Mouse (Mus musculus) MEL-GATA-1-ER (cell line): Measurements from ENCODE around the gene Lpcat3.

Experiments
- DNase-seq: peaks from one replicate; pipeline ENCODE4 v3.0.0-alpha.2; 2012; ENCODE audit warnings: low read depth; ENCODE audit errors: extremely low read depth

The Lpcat3 gene

DNA sequence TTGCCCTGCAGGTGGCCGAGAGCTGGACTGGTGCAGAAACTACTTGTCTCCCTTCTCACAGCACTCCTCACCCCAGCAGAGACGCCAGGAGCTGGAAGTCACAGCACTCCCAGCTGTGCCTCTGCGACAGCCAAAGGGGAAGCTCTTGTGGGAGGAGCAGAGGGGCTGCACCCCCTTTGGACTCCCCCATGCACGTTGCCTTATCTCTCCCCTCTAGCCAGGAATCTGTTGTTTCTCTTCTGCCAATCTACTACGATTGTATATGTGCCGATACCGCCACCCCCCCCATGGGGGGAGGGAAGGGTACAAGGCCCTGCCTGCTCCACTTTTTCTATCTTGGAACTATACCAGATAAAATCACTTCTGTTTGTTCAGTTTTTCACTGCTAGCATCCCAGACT is 41.0 kb downstream of the Lpcat3 start:
- DNase-seq: no peak

DNA sequence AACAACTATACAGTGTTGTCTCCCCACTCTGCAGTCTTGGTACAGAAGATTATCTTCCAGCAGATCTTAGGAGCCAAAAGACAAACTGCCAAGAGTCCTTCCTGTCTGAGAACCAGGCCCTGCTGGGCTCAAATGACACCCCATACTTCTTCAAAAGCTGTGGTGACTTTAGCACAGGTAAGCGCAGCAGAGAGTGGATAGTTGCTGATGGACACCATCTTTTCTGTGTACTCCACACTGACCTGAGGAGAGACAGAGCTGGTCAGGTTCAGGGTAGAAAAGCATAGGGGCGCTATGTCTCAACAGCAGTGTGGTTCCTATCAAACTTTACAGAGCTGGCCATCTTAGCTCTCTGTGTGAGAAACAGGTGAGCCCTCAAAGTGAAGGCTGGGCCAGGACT is 41.6 kb downstream of the Lpcat3 start:
- no peak for DNase-seq

DNA sequence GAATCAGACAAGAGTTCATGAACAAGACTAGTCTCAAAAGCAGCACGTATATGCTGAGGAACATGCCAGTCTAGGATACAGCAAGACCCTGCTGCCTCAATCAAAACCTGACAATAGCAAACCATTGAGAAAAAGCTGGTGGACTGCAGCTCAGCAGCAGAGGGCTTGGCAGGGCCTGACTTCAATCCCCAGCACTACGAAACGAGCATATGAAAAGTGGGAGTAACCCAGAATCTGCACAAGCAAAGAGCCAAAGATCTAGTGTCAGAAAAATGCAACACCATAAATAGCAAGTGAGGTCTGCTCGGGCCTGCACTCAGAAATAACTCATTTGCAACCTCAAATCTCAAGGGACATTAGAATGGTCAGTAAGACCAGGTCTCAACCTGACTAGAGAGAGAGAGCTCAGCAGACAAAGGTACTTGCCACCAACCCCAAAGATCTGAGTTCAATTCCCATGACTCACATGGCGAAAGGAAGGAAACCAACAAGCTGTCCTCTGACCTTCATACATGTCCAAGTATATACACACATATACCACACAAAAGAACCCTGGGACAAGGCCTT is 43.3 kb downstream of the Lpcat3 start:
- no peak for DNase-seq

DNA sequence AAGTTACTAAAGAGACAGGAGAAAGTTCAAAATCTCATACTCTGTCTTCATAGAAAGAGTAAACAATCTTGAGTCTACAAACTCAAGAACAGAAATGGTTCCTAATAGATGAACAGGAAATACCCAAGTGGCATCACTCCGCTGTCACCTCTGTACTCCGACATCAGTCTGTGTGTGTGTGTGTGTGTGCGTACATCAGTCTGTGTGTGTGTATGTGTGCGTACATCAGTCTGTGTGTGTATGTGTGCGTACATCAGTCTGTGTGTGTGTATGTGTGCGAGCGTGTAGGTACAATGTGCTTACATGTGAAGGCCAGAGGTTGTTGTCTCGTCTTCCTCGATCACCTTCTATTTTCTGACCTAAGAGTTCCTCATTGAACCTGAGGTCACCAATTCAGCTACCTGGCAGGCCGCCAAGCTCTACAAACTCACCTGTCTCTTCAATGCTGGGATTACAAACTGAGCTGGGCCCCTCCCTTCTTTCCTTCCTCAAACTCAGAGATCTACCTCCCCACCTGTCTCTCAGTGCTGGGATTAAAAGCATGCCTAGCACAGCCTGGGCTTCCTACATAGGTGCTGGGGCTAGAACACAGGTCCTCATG is 45.6 kb downstream of the Lpcat3 start:
- no peak for DNase-seq

DNA sequence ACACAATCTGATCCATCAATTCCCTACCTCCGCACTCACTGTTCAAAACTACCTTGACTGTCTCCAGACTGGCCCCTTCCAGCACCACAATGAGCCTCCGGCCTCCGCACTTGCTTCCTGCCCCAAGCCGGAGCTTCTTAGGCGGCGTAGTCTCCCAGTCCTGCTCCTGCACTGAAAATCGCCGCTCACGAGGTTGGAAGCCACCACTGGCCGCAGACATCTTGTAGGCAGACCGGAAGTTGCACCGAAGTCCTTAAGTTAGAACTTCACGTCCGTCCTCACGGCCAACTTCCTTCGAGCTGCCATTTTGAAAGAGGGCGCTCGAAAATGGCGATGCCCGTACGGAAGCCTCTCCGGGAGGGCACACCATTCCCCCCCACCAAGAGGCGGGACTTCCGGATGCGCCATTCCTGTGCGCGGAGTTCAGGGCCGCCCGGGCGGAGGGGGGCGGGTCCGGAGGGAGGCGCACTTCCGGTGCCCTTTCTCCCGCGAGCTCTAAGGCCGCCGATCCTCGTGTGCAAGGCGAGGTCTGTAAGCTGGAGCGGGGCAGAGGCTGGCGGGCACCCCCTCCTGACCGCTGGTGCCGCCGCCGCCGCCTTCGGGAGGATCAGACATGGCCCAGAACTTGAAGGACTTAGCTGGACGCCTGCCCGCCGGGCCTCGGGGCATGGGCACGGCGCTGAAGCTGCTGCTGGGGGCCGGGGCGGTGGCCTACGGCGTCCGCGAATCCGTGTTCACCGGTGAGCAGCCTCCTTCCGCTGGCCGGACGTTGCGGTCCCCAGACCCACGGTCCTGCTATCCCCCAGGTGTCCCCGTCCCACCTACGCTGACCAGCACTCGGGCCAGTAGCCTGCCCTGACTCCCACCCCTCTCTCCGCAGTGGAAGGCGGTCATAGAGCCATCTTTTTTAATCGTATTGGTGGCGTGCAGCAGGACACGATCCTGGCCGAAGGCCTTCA is 49.3 kb downstream of the Lpcat3 start, which contains the start of the genes Emg1 and Phb2:
Gene Emg1, minus strand, starts transcription at position 355 of the 959 bp plus-strand sequence.
Gene Phb2, plus strand, starts transcription at position 513 of the 959 bp plus-strand sequence.
- DNase-seq: peak; percentile 93

DNA sequence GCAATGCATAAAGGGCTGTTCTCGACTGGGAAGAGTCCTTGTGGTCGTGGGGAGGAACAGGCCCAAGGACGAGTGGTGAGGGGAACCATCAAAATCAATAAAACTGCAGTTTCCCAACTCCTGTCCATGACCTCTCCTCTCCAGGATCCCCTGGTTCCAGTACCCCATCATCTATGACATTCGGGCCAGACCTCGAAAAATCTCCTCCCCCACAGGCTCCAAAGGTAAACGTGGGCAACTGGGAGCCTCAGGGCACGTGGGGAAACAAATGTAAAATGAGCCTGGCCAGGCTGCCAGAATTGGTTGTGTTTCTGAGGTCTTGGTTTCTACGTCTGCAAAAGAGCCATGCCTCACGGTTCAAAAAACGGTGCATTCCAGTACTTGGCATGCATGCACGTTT is 50.1 kb downstream of the Lpcat3 start:
- DNase-seq: no peak

DNA sequence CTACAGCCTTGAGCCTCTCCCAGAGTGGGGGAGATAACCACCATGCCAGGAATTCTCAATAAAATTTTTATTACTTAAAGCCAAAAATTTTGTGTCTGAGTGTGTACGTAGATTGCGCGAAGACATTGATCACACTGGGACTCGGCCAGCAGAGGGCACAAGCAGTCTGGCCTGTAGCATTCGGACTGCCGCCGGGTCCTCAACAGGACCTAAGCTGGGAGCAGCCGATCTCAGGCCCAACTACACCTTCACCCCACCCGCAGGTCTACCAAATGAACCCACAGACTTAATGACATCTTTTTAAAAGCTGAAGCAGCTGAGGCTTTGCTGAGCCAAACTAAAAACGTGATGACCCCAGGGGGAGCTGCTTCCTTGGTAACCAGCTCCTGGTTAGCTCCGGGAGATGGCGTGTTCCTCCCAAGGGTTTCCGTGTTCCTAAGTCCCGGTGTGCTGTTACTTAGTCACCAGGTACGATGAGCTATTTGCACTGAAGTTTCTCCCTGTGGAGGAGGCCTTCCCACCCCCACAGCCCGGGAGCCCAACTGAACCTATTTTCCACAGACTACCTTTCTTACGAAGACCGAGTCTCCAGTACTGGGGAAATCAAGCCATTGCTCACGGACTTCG is 54.1 kb downstream of the Lpcat3 start:
- DNase-seq: no peak

DNA sequence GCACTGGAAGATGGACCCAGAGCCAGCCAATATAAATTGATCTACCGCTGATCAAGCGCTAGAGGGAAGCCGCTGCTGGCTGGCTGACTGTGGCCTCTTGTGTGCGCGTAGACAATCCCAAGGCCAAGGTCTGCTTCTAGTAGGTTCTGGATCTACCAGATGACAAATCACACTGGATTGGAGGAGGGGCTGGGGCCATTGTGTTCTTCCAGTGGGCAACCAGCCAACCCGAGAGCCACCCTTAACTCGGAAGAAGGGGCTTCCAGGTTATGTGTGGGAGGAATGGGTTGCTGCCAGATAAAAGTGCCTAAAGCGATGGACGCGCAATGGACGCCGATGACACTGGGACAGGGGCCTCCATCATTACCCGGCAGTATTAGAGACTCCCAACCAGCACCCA is 55.1 kb downstream of the Lpcat3 start:
- DNase-seq: no peak

DNA sequence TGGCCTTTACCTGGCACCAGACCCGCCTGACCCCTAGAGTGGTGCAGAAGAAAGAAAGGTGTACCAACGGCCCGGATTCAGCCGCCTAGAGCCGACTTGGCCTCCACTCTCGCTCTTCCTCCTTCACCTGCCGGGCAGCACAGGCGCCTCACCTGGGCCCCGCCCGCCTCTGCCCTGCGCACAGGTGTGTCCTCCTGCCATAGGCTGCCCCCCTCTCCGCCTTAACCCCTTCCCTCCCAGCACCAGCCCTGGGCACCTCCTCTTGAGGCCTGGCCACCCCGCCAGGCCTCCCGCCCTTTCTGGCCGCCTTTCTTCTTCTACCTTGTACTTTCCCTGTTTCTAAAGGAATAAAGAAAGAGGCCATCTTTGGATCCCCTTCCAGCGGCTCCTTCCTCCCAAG is 55.9 kb downstream of the Lpcat3 start:
- DNase-seq: no peak

DNA sequence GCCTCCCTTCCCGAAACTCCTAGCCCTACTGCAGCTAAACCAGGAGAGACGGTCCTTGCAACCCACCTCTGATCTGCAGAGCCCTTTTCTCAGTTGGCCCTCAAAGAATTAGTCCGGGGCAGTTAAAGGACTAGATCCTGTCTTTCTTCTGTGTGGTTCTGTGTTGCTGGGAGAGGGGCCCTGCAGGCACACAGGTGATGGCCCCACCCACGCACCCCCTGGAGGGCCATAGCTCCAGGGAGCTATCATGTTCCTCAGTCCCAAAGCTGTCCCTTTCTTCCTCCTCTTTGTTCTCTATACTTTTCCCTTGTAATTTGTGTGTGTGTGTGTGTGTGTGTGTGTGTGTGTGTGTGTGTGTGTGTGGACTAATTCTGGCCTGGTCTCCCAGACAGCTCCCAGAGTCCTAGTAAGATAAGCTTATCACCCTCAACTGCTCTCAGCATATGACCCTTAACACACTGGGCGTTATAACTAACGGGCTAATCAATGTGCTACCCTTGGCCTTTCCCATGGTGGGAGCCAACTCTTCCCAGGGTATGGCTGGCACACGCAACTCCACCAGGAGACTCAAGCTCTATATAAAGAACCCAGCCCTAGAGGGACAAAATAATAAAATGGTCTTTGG is 56.6 kb downstream of the Lpcat3 start:
- no peak for DNase-seq

DNA sequence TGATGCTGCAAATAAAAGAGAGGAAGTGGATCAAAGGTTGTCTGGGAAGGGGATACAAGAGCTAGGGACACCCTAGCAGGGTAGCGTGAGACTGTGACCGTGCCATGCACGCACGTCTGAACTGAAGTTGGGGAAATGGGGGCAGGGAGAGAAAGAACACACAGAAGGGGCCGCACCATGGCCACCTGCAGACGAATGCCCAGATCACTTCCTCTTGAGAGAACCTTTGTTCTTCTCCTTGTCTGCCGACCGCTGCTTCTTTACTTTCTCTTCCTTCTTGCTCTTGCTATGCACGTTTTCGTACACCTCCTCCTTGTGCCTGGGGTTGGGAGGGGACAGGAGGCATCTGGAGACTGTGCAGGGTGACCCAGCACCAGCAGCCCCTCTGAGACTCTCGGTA is 58.1 kb downstream of the Lpcat3 start:
- no peak for DNase-seq

DNA sequence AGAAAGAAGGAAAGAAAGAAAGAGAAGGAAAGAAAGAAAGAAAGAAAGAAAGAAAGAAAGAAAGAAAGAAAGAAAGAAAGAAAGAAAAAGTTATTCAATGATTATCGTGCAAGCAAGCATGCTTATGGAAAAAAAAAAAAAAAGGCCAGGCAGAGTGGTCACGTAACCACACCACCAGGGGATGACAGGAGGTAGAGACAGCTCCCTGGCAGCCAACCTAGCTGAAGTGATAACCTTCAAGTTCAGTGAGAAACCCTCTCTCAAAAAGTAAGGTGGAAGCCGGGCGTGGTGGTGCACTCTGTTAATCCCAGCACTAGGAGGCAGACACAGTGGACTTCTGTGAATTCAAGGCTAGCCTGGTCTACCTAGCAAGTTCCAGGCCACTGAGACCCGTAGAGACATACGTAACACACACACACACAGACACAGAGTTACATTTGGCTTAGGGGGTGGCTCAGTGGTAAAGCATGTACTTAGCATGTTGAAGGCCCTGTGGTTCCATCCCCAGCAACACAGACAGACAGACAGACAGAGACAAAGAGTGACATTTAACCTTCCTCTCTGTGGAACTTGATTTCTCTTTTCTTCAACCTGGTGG is 60.1 kb downstream of the Lpcat3 start:
- DNase-seq: no peak

DNA sequence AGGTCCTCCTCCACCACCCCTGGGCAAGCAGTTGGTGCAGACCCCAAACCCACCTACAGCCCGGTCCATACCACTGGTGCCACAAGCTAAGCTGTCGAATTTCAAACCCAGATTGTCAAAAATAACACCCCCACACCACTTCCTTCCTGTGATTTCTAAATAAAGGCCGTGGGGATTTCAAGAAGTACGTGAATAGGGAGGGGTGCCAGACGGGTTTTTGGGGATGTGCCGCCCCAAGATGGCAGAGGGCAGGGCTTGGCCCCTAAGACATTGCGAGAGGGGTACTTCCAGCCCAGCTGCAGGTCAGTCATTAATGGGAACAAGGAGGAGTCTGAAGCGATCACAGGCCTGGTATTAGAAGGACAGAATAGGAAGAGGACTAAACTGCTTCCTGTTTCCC is 60.7 kb downstream of the Lpcat3 start:
- no peak for DNase-seq

DNA sequence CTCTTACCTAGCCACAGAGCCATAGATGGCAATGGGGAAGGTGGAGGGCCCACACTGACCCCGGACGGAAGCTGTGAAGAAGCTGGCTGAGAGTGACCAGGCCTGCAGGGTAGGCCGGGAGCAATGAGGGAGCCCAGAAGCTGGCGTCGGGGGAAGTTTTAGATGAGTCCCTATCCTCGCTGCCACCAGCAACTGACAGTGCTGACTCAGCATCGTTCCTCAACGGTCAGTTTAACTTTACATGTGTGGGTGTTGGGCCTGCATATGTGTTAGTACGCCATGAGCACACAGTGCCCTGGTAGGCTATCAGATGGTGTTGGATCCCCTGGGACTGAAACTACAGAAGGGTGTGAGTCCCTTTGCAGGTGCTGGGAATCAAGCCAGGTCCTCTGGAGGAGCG is 61.6 kb downstream of the Lpcat3 start:
- DNase-seq: no peak

DNA sequence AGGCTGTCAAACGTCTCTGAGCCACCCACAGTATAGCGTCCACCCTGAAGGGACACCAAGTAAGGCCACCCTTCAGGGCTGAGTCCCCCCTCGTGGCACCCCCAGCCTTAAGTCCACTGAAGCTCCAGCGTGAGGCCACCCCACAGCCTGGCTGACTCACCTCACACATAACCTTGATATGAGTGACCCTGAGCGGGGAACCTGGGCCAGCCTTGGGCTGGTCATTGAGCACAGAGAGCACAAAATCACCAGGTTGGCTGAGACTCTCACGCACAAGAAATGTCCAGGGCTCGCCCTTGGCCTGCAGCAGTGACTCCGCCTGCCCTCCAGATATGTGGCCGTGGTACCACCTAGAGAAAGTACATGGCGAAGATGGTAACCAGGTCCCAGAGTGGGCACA is 65.8 kb downstream of the Lpcat3 start:
- DNase-seq: no peak

DNA sequence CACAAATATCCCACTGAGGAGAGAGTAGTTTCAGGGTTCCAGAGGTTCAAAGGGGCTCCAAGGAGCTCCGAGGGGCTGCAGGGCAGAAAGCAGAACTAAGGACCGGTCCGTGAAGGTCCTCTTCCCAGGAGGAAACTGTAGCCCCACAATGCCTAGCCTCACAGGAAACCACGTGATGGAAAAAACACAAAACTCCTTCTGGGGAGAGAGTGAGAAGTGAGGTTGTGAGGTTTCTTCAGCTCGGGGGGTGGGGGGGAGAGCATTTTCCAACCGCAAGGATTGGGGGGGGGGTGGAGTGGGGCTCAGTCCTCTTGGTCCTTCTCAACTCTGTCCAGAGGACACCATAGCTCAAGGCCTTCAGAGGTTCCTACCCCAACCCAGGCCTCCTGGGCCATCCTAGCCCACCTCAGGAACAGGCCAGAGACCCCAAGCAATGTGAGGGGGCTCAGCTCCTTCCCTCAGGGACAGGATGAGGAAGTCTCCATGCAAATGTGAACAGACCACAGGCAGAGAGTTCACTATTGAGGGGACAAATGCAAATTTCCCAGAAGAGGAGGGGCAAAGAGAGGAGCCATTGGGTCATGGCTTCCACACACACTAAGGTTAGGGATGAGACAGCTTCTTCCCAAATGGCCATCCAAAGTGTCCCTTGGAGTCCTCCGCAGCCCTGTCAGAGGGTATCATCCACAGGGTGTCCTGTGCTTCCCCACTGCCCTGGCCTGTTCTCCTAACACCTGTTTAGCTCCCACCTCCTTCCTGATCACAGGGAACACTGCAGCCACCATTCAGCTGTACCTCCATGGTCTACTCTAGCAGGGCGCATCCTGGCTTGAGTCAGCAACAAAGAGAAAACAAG is 67.3 kb downstream of the Lpcat3 start:
- peak; percentile 71 for DNase-seq

DNA sequence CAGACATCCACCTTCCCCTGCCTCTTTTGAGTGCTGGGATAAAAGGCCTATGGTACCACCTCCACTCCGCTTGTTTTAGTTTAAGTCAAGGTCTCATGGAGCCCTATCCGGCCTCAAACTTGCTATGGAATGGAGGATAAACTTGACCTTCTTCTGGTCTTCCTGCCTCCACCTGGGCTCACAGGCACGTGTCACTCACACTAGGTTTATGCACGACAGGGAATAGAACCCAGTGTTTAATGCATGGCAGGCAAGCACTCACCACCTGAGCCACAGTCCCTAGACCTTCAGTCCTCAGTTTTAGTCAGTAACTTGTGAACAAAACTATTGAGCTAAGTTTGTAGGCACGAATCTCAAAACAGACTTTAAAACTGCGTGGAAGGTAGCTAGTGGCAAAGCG is 68.2 kb downstream of the Lpcat3 start:
- DNase-seq: no peak

DNA sequence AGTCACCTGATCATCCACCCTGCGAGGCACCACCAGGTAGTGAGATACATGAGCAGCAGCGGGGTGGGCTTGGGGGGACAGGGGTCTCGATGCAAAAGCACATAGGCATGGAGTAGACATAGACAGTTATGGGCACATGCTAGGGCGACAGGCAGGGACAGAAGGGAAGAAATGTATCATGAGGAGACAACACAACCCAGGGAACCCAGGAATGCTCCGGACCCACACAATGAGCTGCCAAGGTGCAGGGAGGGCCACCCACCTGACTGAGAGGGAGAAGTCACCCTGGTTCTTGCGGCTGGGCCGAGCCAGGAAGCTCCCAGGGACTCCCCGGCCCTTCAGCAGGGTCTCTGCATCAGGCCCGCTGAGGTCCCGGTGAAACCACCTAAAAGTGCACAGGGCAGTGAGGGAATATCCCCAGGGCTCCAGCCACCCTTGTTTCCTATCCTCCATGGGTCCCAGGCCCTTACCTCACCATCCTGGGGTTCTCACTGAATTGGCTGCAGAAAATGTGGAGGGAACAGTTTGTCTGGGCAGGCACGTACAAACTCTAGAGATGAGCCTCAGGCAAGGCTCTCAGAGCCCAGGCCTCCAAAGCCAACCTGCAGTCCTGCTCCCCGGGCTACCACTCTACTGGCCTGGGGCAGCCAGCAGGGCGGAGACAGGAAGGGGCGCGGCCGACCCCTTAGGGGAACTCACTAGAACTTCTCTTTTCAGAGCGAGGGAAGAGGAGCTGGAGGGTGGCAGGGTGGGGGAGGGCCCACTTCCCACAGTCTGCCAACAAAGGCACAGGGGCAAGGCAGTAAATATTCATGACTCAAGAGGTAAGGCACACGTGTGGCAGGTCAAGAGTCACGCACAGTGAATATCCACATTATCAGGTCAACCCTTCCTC is 69.9 kb downstream of the Lpcat3 start:
- DNase-seq: peak; percentile 77

DNA sequence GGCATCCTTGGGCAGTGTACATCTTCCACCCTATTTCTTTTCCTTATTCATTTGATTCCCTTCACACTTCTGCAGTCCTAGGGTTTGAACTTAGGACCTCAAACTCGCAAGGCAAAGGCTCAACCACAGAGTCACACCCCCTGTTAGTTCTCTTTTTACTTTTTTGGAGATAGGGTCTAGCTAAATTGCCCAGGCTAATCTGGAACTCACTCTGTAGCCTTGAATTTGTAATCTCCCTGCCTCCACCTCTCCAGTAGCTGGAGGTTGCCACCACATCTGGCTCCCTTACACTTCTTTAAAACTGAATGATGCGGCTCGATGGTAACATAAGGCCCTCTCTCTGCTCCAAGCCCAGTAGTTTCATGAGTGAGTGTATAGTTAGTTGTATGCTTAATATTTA is 71.6 kb downstream of the Lpcat3 start:
- peak; percentile 65 for DNase-seq
